Mouse (Mus musculus) Patski (cell line): ENCODE results near the gene Hsd17b11. TPM values are rescaled to one million over a fixed set of nuclear protein-coding genes. Genes with fewer than 3 reads are reported as not detected.

Experiments used
- ATAC-seq: fragments of 100-300 bp; one replicate; pipeline ENCODE4 v1.8.0; 2021
- CTCF ChIA-PET: fragments of 350-600 bp; sonication (Branson Sonifier 250); formaldehyde crosslinking; loops from one replicate; lab custom pipeline; 2022; ENCODE audit warnings: inconsistent platforms; lab: Charles Lee
- POLR2A ChIA-PET: fragments of 350-600 bp; sonication (Branson Sonifier 250); formaldehyde crosslinking; loops from one replicate; lab custom pipeline; 2022; ENCODE audit warnings: antibody characterized with exemption, inconsistent platforms; lab: Charles Lee
- DNase-seq: peaks from one replicate; pipeline ENCODE4 v3.0.0-alpha.2; 2011; ENCODE audit warnings: low read depth, low spot score
- H3K27me3 ChIP-seq: fragments of 371-371 bp; one replicate; pipeline ENCODE4 v1.5.1; 2021
- CTCF ChIP-seq: fragments of 100-300 bp; IDR thresholded peaks from one replicate; pipeline ENCODE4 v1.5.1; 2021
- in situ Hi-C: fragments of 300-500 bp; cut with MboI; formaldehyde crosslinking; loops from 3 replicates; pipeline ENCODE4 v1.11.1; 2018; ENCODE audit warnings: low pct_unique_long_range_greater_than_20kb, mixed read lengths
- polyA plus RNA-seq: library from polyadenylated mRNA; unstranded; gene quantifications from one replicate; pipeline ENCODE4 v1.2.3, GENCODE M21; 2021

Gene Hsd17b11
- polyA plus RNA-seq, 1 experiment from 2014 or later: 14.3 TPM

DNA sequence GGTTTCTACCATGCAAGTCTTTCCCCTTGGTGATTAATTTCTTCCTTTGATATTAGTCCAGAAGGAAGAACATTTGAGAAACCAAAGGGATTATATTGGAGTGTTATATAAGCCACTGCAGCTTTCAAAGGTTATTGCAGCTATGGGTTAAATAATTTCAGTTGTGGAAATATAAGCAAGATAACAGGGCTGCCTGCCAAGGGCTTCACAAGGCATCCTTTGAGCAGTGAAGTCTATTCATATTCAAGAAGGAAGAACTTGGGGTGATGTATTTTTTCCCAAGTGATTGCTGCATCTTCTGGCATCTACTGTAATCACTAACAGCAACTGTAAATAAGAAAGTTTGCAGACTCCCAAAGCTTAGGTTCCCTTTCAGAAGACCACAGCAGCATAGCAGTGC lies 10.3 kb downstream of the Hsd17b11 start:
- no peak for ATAC-seq
- TF ChIP-seq CTCF: no peak
- POLR2A ChIA-PET: interaction anchor here (0.7 kb wide), 1 partner anchor 19 kb away, joined by 3 read pairs; no protein-coding TSS in a partner anchor
- in situ Hi-C loops: no loop called here
- no peak for DNase-seq
- CTCF ChIA-PET: interaction anchor here (1.0 to 3.7 kb wide), 3 partner anchors 11 to 63 kb away, joined by 3 to 20 read pairs (median 3); no protein-coding TSS in a partner anchor
- no peaks in the 10 kb centered on the region for H3K27me3 ChIP-seq

DNA sequence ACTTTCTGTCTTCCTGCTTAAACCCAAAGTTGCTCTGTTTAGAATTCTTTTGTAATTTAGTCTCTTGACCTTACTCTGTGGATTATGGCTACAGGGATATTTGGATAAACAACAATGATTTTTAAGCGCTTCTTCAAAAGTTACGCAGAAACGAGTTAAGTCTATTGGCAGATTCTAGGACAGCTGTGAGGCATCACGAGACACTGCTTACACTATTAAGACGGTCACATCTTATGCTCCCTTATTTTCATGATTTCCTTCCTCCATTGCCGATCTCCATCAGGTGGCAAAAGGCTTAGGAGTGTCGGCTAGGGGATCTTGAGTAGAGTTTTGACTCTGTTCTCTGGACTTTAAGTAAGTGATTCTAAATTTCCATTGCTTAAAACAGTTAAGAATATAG lies 11.5 kb downstream of the Hsd17b11 start:
- in situ Hi-C loops: no loop called here
- ATAC-seq (no peak), DNase-seq (no peak)
- H3K27me3 ChIP-seq: no peaks in the 10 kb centered on the region
- POLR2A ChIA-PET: no interaction called here
- TF ChIP-seq CTCF: no peak
- CTCF ChIA-PET: interaction anchor here (1.0 to 3.7 kb wide), 2 partner anchors 10 to 64 kb away, joined by 3 to 20 read pairs; no protein-coding TSS in a partner anchor

DNA sequence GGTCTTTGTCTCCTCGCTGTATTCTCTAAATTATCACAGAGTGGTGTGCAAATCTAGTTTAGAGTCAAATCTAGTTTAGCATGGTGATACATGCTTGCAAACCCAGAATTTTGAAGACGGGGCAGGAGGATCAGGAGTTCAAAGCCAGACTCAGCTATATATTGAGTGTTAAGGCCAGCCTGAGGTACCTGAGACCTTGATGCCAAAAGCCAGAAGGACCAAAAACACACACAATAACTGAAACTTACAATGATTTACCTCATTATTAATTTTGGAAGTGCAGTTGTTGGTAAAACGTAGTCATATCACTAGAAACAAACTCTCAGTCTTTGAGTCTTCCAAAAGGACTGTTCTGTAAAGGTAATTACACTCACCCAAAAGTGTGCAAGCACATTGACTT lies 12.3 kb downstream of the Hsd17b11 start:
- H3K27me3 ChIP-seq: no peaks in the 10 kb centered on the region
- in situ Hi-C loops: loop anchor here (5.0 kb wide), 2 partner anchors 33 to 328 kb away; no protein-coding TSS in a partner anchor
- ATAC-seq (no peak), DNase-seq (no peak)
- no peak for TF ChIP-seq CTCF
- POLR2A ChIA-PET: no interaction called here
- CTCF ChIA-PET: interaction anchor here (0.8 to 3.7 kb wide), 3 partner anchors 9 to 30 kb away, joined by 3 to 20 read pairs (median 4); partner anchors contain the start of gene Hsd17b11

DNA sequence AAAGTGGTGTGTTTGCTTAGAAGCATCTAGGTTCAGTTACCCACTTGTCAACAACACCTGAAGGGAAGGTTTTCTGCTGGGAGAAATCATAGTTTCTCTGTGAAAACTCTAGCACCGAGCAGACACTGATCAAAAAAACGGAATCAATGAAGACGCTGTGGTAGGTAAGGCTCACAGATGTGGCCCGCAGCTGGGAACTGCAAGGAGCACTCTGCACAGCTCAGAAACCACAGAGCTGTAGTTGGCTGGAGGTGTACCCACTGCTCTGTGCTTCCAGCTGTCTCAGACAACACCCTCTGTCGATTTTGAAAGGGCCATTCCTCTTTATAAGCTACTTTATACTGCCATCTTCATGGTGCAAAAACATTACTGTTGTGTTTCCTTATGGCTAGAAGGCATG lies 13.9 kb downstream of the Hsd17b11 start:
- ChIA-PET CTCF (interaction anchor here (0.8 to 1.3 kb wide), 2 partner anchors 32 to 66 kb away, joined by 3 read pairs; no protein-coding TSS in a partner anchor), POLR2A (no interaction called here)
- in situ Hi-C loops: loop anchor here (5.0 kb wide), 2 partner anchors 34 to 330 kb away; no protein-coding TSS in a partner anchor

DNA sequence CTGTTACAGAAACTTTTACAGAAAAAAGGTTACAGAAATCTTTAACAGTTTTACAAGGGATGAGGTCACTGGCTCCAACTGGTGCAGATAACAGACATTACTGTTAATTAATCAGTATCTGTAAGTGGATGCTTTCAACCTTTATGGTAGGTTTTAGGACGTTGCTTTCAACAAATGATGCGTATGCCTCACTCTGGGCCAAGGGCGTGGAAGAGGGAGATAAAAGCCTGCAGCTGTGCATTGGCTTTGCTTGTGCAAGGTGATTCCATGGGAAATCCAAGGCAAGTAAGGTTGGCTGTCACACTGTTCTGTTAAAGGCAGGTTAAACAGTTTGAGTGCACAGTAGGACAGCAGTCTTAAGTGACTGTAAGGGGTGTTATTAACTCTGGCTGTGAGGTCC lies 14.9 kb downstream of the Hsd17b11 start:
- DNase-seq (no peak), ATAC-seq (no peak)
- ChIA-PET CTCF (interaction anchor here (1.3 kb wide), 1 partner anchor 33 kb away, joined by 3 read pairs; no protein-coding TSS in a partner anchor), POLR2A (interaction anchor here (0.5 kb wide), 1 partner anchor 132 kb away, joined by 3 read pairs; no protein-coding TSS in a partner anchor)
- no peaks in the 10 kb centered on the region for H3K27me3 ChIP-seq
- no peak for TF ChIP-seq CTCF
- in situ Hi-C loops: loop anchor here (5.0 kb wide), 2 partner anchors 35 to 330 kb away; no protein-coding TSS in a partner anchor

More for the DNA sequence above, 13.9 kb downstream of the Hsd17b11 start:
- no peak for TF ChIP-seq CTCF
- no peaks in the 10 kb centered on the region for H3K27me3 ChIP-seq
- ATAC-seq (no peak), DNase-seq (no peak)

DNA sequence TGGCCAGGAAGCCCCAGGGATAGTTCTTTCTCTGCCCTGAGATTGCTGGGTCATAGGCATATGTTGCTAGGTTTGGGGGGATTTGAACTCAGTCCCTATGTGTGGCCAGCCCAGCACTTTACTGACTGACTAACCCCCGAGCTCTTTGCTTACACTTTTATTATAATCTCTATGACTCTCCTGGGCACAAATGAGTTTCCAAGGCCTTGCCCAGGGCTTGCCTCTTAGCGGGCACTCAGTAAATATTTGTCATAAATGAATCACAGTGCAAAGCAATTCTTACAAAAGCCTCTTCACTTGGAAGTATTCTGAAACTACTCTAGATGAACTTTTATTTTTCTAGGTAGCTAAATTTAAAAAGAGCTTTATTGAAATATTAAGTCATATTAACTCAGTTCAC lies 17.8 kb downstream of the Hsd17b11 start:
- no peak for ATAC-seq
- ChIA-PET CTCF (interaction anchor here (0.6 to 7.3 kb wide), 4 partner anchors 17 to 35 kb away, joined by 3 to 77 read pairs (median 4); partner anchors contain the start of gene Hsd17b11), POLR2A (no interaction called here)
- H3K27me3 ChIP-seq: peaks cover 4% of the 10 kb centered on the region
- no peak for DNase-seq
- no peak for TF ChIP-seq CTCF
- in situ Hi-C loops: no loop called here

DNA sequence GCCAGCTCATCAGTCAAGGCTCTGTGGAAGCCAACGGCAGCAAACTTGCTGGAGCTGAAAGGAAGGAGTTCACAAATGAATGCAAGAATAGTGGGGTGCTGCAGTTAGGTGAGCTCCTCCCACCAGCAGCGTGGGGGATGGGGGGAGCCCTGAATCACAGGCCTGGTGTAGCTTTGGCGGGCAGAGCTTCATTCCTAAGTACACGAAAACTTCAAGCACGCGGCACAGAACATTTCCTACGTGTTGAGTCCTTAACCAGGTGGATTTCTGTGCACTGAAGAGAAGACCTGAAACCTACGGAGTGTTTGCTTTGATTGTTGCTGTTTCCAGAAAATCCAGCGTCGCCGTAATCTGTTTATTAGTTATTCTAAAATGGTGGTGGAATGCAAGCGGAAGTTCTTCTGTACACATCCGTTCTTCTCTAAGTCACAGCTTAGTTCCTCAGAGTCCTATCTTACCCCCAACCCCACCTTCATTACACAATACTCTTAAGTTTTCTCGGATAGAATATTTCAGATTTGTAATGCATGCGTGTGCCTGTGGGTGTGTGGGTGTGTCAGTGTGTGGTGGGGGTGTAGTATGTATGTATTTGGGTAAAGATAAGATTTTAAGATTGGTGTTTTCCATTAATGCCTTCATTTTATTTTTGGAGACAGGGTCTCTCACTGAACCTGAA lies 18.3 kb downstream of the Hsd17b11 start:
- CTCF ChIA-PET: interaction anchor here (0.6 to 7.3 kb wide), 5 partner anchors 17 to 39 kb away, joined by 3 to 77 read pairs (median 4); partner anchors contain the start of gene Hsd17b11
- in situ Hi-C loops: no loop called here
- POLR2A ChIA-PET: no interaction called here
- TF ChIP-seq CTCF: no peak
- peaks cover 4% of the 10 kb centered on the region for H3K27me3 ChIP-seq
- ATAC-seq (no peak), DNase-seq (no peak)

DNA sequence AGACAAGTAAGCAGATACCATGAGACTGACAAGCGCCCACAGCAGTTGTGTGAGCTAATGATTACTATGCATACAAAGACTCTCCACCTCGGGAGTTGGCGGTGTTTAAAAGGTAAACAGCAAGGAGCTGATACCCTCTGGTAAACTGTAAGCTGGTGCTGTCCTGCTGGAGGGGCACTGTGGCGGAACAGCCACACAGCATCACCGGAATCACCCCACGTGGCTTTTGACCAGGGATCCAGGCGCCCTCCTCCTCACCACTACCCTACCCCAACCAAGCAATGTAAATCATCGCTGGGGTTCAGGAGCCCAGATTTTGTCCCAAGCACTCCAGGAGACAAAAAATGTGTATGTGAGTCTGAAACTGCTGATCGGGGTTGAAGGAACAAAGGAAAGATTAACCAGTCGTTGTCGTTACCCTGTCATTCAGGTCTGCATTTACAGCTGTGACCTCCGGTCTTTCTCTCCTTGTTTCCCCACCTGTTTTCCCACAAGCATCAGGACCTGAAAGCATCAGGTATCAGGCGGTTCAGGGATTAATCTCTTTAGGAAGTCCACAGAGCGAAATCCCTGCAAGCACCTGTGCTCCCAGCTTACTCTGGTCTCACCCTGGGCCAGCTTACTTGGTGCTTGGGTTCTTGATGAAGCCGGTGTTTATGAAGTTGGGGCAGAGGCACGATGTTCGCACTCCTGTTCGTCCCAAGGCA lies 19.0 kb downstream of the Hsd17b11 start:
- DNase-seq: no peak

DNA sequence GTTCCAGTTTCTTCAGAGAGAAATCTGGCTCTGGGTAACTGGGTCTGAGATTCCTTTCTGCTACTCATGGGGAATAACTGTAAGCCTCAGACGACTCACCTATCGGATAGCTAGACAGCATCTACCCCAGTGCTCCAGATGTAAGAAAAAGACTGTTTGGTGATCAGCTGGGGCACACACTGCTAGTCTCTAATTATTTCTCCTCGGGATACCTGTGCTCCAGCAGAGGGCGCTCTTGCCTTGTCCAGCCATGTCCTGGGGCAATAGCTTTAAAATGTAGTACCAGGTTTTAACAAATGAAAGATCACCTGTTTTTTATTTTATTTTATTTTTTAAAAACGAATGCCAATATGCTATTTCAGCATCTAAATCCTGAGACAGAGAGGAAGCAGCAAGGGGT lies 22.0 kb downstream of the Hsd17b11 start:
- DNase-seq (no peak), ATAC-seq (no peak)
- H3K27me3 ChIP-seq: peaks cover 4% of the 10 kb centered on the region
- in situ Hi-C loops: no loop called here
- peak; percentile 96 for TF ChIP-seq CTCF
- POLR2A ChIA-PET: interaction anchor here (0.7 to 1.7 kb wide), 2 partner anchors 44 to 81 kb away, joined by 5 read pairs; no protein-coding TSS in a partner anchor
- CTCF ChIA-PET: interaction anchor here (0.8 to 7.3 kb wide), 21 partner anchors 11 to 341 kb away, joined by 3 to 77 read pairs (median 5); partner anchors contain the start of genes Gm17660 and Hsd17b11

More for the DNA sequence above, 19.0 kb downstream of the Hsd17b11 start:
- TF ChIP-seq CTCF: no peak
- peaks cover 4% of the 10 kb centered on the region for H3K27me3 ChIP-seq
- in situ Hi-C loops: no loop called here
- ChIA-PET CTCF (interaction anchor here (1.2 to 7.3 kb wide), 3 partner anchors 20 to 39 kb away, joined by 4 to 77 read pairs (median 4); partner anchors contain the start of gene Hsd17b11), POLR2A (no interaction called here)
- no peak for ATAC-seq

DNA sequence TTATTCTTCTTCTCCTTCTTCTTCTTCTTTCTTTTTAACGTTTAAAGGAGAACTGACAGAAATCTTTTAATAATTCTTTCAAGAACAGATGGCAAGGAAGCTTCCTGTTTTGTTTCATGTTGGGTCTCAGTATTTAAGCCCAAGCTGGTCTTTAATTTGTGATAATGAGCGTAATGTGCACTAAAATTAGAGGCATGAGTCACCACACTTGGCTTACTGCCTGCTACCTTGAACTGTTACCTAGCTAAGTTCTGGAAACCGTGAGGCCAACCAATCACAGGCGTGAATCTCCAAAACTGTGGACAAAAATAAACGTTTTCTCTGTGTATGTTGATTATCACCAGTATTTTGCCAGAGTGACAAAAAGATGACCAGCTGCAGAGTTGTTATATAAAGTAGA lies 23.0 kb downstream of the Hsd17b11 start:
- DNase-seq (no peak), ATAC-seq (no peak)
- no peak for TF ChIP-seq CTCF
- peaks cover 4% of the 10 kb centered on the region for H3K27me3 ChIP-seq
- ChIA-PET POLR2A (interaction anchor here (0.5 to 1.7 kb wide), 3 partner anchors 45 to 807 kb away, joined by 3 to 5 read pairs (median 5); no protein-coding TSS in a partner anchor), CTCF (interaction anchor here (1.1 to 7.3 kb wide), 10 partner anchors 12 to 79 kb away, joined by 3 to 77 read pairs (median 10); partner anchors contain the start of gene Gm17660)
- in situ Hi-C loops: no loop called here
